Mouse (Mus musculus): ENCODE measurements around the gene Misp.

Misp gene

GRCm38 (mm10) chr10:79865801-79866295 is 45.1 kb downstream of the Misp start:
- in situ Hi-C loops (cut with MboI, MseI) = no loop called here

DNA sequence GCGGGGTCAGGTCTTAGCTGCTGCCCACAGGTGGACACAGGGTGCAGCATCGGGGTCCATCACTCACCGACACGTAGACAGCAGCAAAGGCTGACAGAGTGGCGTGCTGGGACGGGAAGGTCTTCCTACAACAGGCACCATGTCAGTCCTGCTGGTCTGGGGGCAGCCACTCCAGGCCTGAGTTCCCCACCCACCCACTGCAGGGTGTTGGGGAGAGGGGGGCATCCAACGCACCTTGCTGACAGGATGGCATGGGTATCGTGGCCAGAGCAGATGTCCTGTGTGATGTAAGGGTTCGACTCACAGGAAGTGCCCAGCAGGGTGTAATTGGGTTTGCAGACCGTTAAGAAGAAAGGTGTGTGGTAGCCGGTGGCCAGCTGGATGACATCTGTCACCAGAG is 45.8 kb downstream of the Misp start:
- in situ Hi-C loops (cut with MboI, MseI) = no loop called here

- in situ Hi-C loops (cut with MboI, MseI) = no loop called here
Observed at GRCm38 (mm10) chr10:79871845-79872244, 51.1 kb downstream of the Misp start.

- in situ Hi-C loops (cut with MboI, MseI) = no loop called here
Observed at GRCm38 (mm10) chr10:79872862-79873261, 52.1 kb downstream of the Misp start.

DNA sequence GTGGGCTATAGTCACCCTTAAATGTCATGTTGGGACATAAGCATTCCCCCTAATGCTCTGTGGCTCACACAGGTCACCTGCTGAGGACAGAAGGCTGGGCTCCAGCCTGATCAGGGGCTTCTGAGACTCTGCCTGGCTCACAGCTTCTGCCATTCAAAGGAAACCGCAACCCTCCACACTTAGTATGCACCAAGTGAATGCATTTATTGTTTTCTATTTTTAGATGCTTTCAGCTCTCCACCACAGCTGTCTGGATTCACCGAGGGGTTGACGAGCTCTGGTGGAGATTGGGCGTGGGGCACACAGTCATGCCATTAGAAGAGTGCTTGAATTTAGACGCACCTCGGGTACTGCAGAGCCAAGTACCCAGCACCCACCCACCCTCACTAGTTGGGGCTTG is 52.5 kb downstream of the Misp start:
- in situ Hi-C loops (cut with MboI, MseI) = no loop called here

- in situ Hi-C loops (cut with MboI, MseI) = no loop called here
Observed at GRCm38 (mm10) chr10:79873715-79874289, 53.0 kb downstream of the Misp start.

DNA sequence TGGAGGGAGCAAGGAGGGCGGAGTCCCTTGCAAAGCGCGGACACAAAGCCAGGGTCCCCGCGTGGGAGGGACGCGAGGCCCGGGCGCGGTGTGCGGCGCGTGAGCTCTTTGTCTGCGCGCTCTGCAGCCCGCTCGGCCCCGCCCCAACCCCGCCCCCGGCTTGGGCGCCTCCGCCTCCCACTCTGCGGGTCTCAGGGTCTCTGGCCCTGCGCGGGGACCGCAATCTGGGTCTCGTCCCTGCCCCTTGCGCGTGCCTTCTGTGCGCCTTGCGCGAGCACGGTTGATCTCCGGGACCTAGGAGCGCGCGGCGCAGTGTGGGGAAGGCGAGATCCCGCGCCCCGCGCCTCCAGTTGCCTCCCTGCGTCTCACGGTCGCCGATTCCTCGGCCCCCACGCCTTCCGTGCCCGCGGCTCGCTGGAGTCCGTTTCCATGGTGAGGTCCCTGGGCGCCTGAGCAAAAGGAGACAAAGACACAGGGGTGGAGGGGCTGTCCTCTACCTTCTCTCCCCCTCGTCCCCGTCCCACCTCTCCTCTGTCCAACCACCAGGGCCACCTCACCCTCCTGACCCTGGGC is 53.6 kb downstream of the Misp start, which contains the start of the genes Prtn3 and Plppr3:
Gene Prtn3, plus strand, starts transcription at position 187 of the 573 bp plus-strand sequence.
Gene Plppr3, minus strand, starts transcription at position 345 of the 573 bp plus-strand sequence.
- in situ Hi-C loops (cut with MboI, MseI) = no loop called here

GRCm38 (mm10) chr10:79877174-79877573 is 56.4 kb downstream of the Misp start:
- in situ Hi-C loops (cut with MboI, MseI) = no loop called here

GRCm38 (mm10) chr10:79877757-79878156 is 57.0 kb downstream of the Misp start:
- in situ Hi-C loops (cut with MboI, MseI) = no loop called here

- in situ Hi-C loops (cut with MboI, MseI) = no loop called here
Observed at GRCm38 (mm10) chr10:79879527-79879926, 58.7 kb downstream of the Misp start.
